Mouse (Mus musculus): ENCODE measurements around the gene E130116L18Rik. TPM values are rescaled to one million over a fixed set of nuclear protein-coding genes. Genes with fewer than 3 reads are reported as not detected.
"Not testable (repeated sequence)": the region's sequence is repeated elsewhere in the genome, so short reads cannot be mapped to it uniquely, and the experiment has no call there.

The E130116L18Rik gene
- not detected for total RNA-seq (2022)

- DNase-seq (ENCODE audit: low spot score in 2 of 2) = peak; percentile 74 to 75
Measured at GRCm38 (mm10) chr5:25222752-25223702, at the start of gene E130116L18Rik. E130116L18Rik (minus strand) TSS chr5:25223153.

- no peak for DNase-seq (ENCODE audit: low spot score in 2 of 2)
Measured at GRCm38 (mm10) chr5:25268258-25268888, 45.4 kb upstream of the E130116L18Rik start.

GRCm38 (mm10) chr5:25262266-25262665 lies 39.3 kb upstream of the E130116L18Rik start:
- DNase-seq (ENCODE audit: low spot score in 2 of 2) = no peak

GRCm38 (mm10) chr5:25261452-25261851 lies 38.5 kb upstream of the E130116L18Rik start:
- DNase-seq (ENCODE audit: low spot score in 2 of 2) = no peak

- no peak for DNase-seq (ENCODE audit: low spot score in 2 of 2)
Measured at GRCm38 (mm10) chr5:25256686-25257085, 33.7 kb upstream of the E130116L18Rik start.

GRCm38 (mm10) chr5:25254491-25254890 lies 31.5 kb upstream of the E130116L18Rik start:
- DNase-seq (ENCODE audit: low spot score in 2 of 2) = no peak

- DNase-seq (ENCODE audit: low spot score in 2 of 2) = no peak
Measured at GRCm38 (mm10) chr5:25252825-25253544, 30.0 kb upstream of the E130116L18Rik start.

GRCm38 (mm10) chr5:25252423-25252822 lies 29.5 kb upstream of the E130116L18Rik start:
- no peak for DNase-seq (ENCODE audit: low spot score in 2 of 2)

- DNase-seq (ENCODE audit: low spot score in 2 of 2) = no peak
Measured at GRCm38 (mm10) chr5:25247036-25247435, 24.1 kb upstream of the E130116L18Rik start.

- no peak for DNase-seq (ENCODE audit: low spot score in 2 of 2)
Measured at GRCm38 (mm10) chr5:25246473-25246865, 23.5 kb upstream of the E130116L18Rik start.

- no peak for DNase-seq (ENCODE audit: low spot score in 2 of 2)
Measured at GRCm38 (mm10) chr5:25245806-25246472, 23.0 kb upstream of the E130116L18Rik start.

- DNase-seq (ENCODE audit: low spot score in 2 of 2) = no peak
Measured at GRCm38 (mm10) chr5:25243101-25243500, 20.1 kb upstream of the E130116L18Rik start.

GRCm38 (mm10) chr5:25224377-25224776 lies 1.4 kb upstream of the E130116L18Rik start:
- DNase-seq (ENCODE audit: low spot score in 2 of 2) = not testable (repeated sequence)

- no peak for DNase-seq (ENCODE audit: low spot score in 2 of 2)
Measured at GRCm38 (mm10) chr5:25221604-25222003, 1.3 kb downstream of the E130116L18Rik start, which contains the start of gene Galnt11. Galnt11 (plus strand) TSS chr5:25221904.

GRCm38 (mm10) chr5:25215006-25215405 lies 7.9 kb downstream of the E130116L18Rik start:
- no peak for DNase-seq (ENCODE audit: low spot score in 2 of 2)

- not testable (repeated sequence) for DNase-seq (ENCODE audit: low spot score in 2 of 2)
Measured at GRCm38 (mm10) chr5:25213216-25213615, 9.7 kb downstream of the E130116L18Rik start.

- no peak for DNase-seq (ENCODE audit: low spot score in 2 of 2)
Measured at GRCm38 (mm10) chr5:25211872-25212271, 11.1 kb downstream of the E130116L18Rik start.

- no peak for DNase-seq (ENCODE audit: low spot score in 2 of 2)
Measured at GRCm38 (mm10) chr5:25190521-25190920, 32.4 kb downstream of the E130116L18Rik start.

GRCm38 (mm10) chr5:25188802-25189201 lies 34.2 kb downstream of the E130116L18Rik start:
- DNase-seq (ENCODE audit: low spot score in 2 of 2) = no peak

- no peak for DNase-seq (ENCODE audit: low spot score in 2 of 2)
Measured at GRCm38 (mm10) chr5:25187727-25188126, 35.2 kb downstream of the E130116L18Rik start.

- DNase-seq (ENCODE audit: low spot score in 2 of 2) = no peak
Measured at GRCm38 (mm10) chr5:25184594-25184993, 38.4 kb downstream of the E130116L18Rik start.
